Mouse (Mus musculus) heart, embryonic 13.5 days (tissue): ENCODE data around the gene Akap12. TPM values are rescaled to one million over a fixed set of nuclear protein-coding genes. Genes with fewer than 3 reads are reported as not detected.

Experiments
- ATAC-seq: fragments of 200-750 bp; cut with Nextera tagmentation; 2 replicates; pipeline ENCODE4 v1.8.0; 2017; ENCODE audit warnings: moderate TSS enrichment; ENCODE audit not compliant: insufficient number of reproducible peaks, low FRiP score, low TSS enrichment; ENCODE audit errors: extremely low read depth
- H3K27ac ChIP-seq: fragments of 300-500 bp; sonication (generic); replicated peaks from 2 replicates; pipeline ENCODE4 v1.5.1; 2015; ENCODE audit warnings: moderate library complexity, mild to moderate bottlenecking, inconsistent platforms
- H3K27me3 ChIP-seq: fragments of 300-500 bp; sonication (generic); replicated peaks from 2 replicates; pipeline ENCODE4 v1.6.1; 2015; ENCODE audit warnings: mild to moderate bottlenecking, inconsistent platforms
- H3K36me3 ChIP-seq: fragments of 300-500 bp; sonication (generic); 2 replicates; pipeline ENCODE4 v1.6.1; 2015; ENCODE audit warnings: mild to moderate bottlenecking, inconsistent platforms
- H3K4me1 ChIP-seq: fragments of 300-500 bp; sonication (generic); 2 replicates; pipeline ENCODE4 v1.6.1; 2015; ENCODE audit warnings: inconsistent platforms
- H3K4me2 ChIP-seq: fragments of 300-500 bp; sonication (generic); 2 replicates; pipeline ENCODE4 v1.6.1; 2015; ENCODE audit warnings: inconsistent platforms, mild to moderate bottlenecking, moderate library complexity
- H3K4me3 ChIP-seq: fragments of 300-500 bp; sonication (generic); 2 replicates; pipeline ENCODE4 v1.5.1; 2015; ENCODE audit warnings: moderate library complexity, mild to moderate bottlenecking, inconsistent platforms
- H3K9ac ChIP-seq: fragments of 300-500 bp; sonication (generic); 2 replicates; pipeline ENCODE4 v1.6.1; 2015; ENCODE audit warnings: inconsistent platforms, mild to moderate bottlenecking, moderate library complexity
- H3K9me3 ChIP-seq: fragments of 300-500 bp; sonication (generic); 2 replicates; pipeline ENCODE4 v1.6.1; 2016; ENCODE audit warnings: inconsistent platforms
- WGBS: fragments of 180-500 bp; shearing (Covaris S2); methylation state at CpG from one replicate; pipeline ENCODE4 v1.1.7; 2015; ENCODE audit warnings: mixed read lengths; 5-methylcytosine and 5-hydroxymethylcytosine counted together
- polyA plus RNA-seq: library from polyadenylated mRNA; unstranded; fragments of >200 nt; fragmentation: Nextera tagmentation; extraction: Ambion mirVana; gene quantifications from 2 replicates; pipeline ENCODE4 v1.2.1, GENCODE M21; 2015

Gene Akap12
- polyA plus RNA-seq, 1 experiment from 2014 or later: 42.6 TPM

- no peak for ATAC-seq
- no peak overlapping the region for H3K4me3 ChIP-seq
- H3K9me3 ChIP-seq: no peaks in the 10 kb centered on the region
- H3K4me1 ChIP-seq: peaks cover 18% of the 10 kb centered on the region
- no peak overlapping the region for H3K27ac ChIP-seq
- no peaks in the 10 kb centered on the region for H3K27me3 ChIP-seq
- H3K36me3 ChIP-seq: peaks cover 93% of the 10 kb centered on the region
- no peak overlapping the region for H3K4me2 ChIP-seq
- 84% methylated on average over 1 of the region's 1 CpGs for WGBS
- H3K9ac ChIP-seq: no peak overlapping the region
Measured at GRCm38 (mm10) chr10:4407191-4407590, 141.0 kb downstream of the Akap12 start.

Other genes with a start within 250 kb of the Akap12 start
- gene Zbtb2, start 121.7 kb downstream of the Akap12 start, polyA plus RNA-seq: 10.2 and 10.5 TPM in 2 replicates
- gene Rmnd1, start 166.0 kb downstream of the Akap12 start, polyA plus RNA-seq: 70.5 and 84.8 TPM in 2 replicates
- gene Armt1, start 166.1 kb downstream of the Akap12 start, polyA plus RNA-seq: 15.2 and 15.7 TPM in 2 replicates
- gene Ccdc170, start 216.1 kb downstream of the Akap12 start, polyA plus RNA-seq: not detected in 2 replicates